Mouse (Mus musculus): ENCODE data around the gene Ube2q1. TPM values are rescaled to one million over a fixed set of nuclear protein-coding genes. Genes with fewer than 3 reads are reported as not detected.

Gene Ube2q1
- polyA plus RNA-seq, 2 experiments: 24.0 to 47.0 TPM

DNA sequence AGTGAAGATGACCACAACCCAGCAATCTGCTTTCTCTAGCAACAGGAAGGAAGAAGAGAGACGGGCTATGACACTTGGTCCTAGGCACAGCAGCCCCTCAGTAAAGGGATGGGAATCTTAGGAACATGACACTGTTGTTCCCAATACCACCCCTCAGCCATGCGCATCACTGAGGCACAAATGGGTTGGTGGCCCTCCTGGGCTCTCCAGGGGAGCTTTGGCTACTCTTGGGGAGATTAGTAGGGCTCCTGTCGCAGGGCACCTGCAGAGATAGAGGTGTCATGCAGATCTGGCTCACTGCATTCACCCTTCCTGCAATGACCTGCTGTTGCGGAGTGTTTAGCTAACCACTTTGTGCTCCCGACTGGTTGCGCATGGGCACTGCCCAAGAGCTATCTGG, 12.9 kb downstream of the Ube2q1 start:
- Histone ChIP-seq H3K27me3 (ENCODE audit: control insufficient read depth, insufficient read depth, low read length) (no peaks in the 10 kb centered on the region), H3K4me2 (replicated peaks; ENCODE audit: low read depth, low read length, severe bottlenecking) (no peak overlapping the region), H3K9me3 (ENCODE audit: control insufficient read depth, low read length) (no peaks in the 10 kb centered on the region), H3K27ac (replicated peaks; ENCODE audit: low read depth, low read length) (no peak overlapping the region), H3K9ac (ENCODE audit: low read depth, low read length, severe bottlenecking) (no peak overlapping the region), H3K4me3 (replicated peaks; ENCODE audit: low read length) (no peak overlapping the region), H3K4me1 (ENCODE audit: control insufficient read depth, insufficient read depth, low read length) (no peaks in the 10 kb centered on the region), H3K36me3 (ENCODE audit: control insufficient read depth, insufficient read depth, low read length) (peaks cover 24% of the 10 kb centered on the region)
- no peak for TF ChIP-seq POLR2A (IDR thresholded peaks at IDR 0.05; ENCODE audit: borderline replicate concordance, extremely low read depth, insufficient read depth, insufficient read length)
- no peak for ATAC-seq (ENCODE audit: low FRiP score, low read depth)
- 74% methylated on average over 6 of the region's 6 CpGs for WGBS
- DNase-seq (ENCODE audit: low spot score): no peak

DNA sequence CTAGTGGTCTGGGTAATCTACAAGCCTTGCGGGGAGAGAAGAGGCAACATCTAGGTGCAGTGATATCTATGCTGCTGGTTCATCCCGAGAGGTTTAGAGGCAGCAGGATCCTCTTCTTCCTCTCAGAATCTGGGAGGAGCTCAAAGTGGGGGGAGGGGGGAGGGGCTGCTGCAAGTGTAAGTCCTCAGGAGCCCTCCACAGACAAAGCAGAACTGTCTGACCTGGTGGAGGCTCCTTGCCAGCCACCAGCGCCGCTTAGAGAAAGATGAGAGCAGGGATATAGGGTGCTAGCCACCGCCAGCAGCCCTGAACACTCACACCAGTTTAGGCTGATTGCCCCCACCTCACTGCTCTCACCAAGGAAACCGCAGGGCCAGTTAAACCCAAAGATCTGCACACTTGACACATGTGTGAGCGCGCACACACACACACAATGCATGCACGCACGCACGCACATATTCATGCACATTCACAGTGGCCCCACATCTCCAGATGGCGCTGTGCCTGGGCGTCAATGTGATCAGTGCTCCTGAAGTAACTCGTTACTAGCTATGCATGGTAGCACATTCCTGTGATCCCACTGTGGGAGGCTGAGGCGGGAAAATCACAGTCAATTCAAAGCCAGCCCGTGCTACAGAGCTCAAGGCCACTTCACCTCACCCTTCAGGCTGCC, 15.4 kb downstream of the Ube2q1 start:
- H3K4me2 ChIP-seq (replicated peaks; ENCODE audit: low read depth, low read length, severe bottlenecking): no peak overlapping the region
- H3K4me3 ChIP-seq (replicated peaks; ENCODE audit: low read length): no peak overlapping the region
- H3K27ac ChIP-seq (replicated peaks; ENCODE audit: low read depth, low read length): no peak overlapping the region
- no peak for TF ChIP-seq POLR2A (IDR thresholded peaks at IDR 0.05; ENCODE audit: borderline replicate concordance, extremely low read depth, insufficient read depth, insufficient read length)
- no peaks in the 10 kb centered on the region for H3K27me3 ChIP-seq (ENCODE audit: control insufficient read depth, insufficient read depth, low read length)
- ATAC-seq (ENCODE audit: low FRiP score, low read depth) (no peak), DNase-seq (ENCODE audit: low spot score) (no peak)
- H3K9me3 ChIP-seq (ENCODE audit: control insufficient read depth, low read length): no peaks in the 10 kb centered on the region
- WGBS: 73% methylated on average over 16 of the region's 16 CpGs
- H3K36me3 ChIP-seq (ENCODE audit: control insufficient read depth, insufficient read depth, low read length): no peaks in the 10 kb centered on the region
- H3K4me1 ChIP-seq (ENCODE audit: control insufficient read depth, insufficient read depth, low read length): no peaks in the 10 kb centered on the region
- H3K9ac ChIP-seq (ENCODE audit: low read depth, low read length, severe bottlenecking): no peak overlapping the region

DNA sequence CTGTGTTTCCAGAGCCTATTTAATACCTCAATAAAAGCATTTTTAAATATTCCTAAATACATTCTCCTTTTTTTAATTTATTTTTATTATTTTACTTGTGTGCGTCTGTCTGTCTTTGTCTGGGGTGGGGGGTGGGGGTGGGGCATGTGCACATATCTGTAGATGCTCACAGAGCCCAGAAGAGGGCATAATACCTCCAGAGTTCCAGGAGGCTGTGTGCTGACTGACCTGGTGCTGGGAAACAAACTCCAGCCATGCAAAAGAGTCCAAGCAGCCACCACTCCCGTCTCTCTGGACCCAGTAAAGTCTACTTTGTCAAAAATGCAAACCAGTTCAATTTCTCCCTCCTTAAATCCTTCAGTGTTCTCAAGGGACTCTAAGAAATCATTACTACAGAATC, 21.2 kb downstream of the Ube2q1 start:
- no peaks in the 10 kb centered on the region for H3K27me3 ChIP-seq (ENCODE audit: control insufficient read depth, insufficient read depth, low read length)
- no peak overlapping the region for H3K4me2 ChIP-seq (replicated peaks; ENCODE audit: low read depth, low read length, severe bottlenecking)
- H3K9ac ChIP-seq (ENCODE audit: low read depth, low read length, severe bottlenecking): no peak overlapping the region
- no peak overlapping the region for H3K27ac ChIP-seq (replicated peaks; ENCODE audit: low read depth, low read length)
- no peaks in the 10 kb centered on the region for H3K36me3 ChIP-seq (ENCODE audit: control insufficient read depth, insufficient read depth, low read length)
- no peaks in the 10 kb centered on the region for H3K9me3 ChIP-seq (ENCODE audit: control insufficient read depth, low read length)
- no peak for ATAC-seq (ENCODE audit: low FRiP score, low read depth)
- no peaks in the 10 kb centered on the region for H3K4me1 ChIP-seq (ENCODE audit: control insufficient read depth, insufficient read depth, low read length)
- 59% methylated on average over 2 of the region's 2 CpGs for WGBS
- no peak overlapping the region for H3K4me3 ChIP-seq (replicated peaks; ENCODE audit: low read length)
- TF ChIP-seq POLR2A (IDR thresholded peaks at IDR 0.05; ENCODE audit: borderline replicate concordance, extremely low read depth, insufficient read depth, insufficient read length): no peak
- DNase-seq (ENCODE audit: low spot score): no peak

DNA sequence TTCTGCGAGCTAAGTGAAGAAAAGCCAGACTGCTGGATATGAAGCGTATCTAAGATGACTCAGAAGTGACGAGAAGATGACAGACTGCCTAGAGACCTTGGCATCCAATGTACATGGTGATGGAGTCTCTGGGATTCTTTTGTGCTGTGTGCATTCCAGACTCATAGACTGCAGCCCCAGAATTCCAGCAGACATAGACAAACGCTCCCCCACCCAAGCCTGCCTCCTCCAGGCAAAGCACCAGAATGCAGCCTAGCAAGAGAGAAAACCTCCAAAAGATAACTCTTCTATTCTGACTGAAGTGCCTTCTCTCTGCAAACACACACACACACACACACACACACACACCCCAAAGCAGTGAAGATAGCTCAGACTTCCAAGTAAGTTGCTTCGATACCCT, 22.3 kb downstream of the Ube2q1 start:
- Histone ChIP-seq H3K36me3 (ENCODE audit: control insufficient read depth, insufficient read depth, low read length) (no peaks in the 10 kb centered on the region), H3K9me3 (ENCODE audit: control insufficient read depth, low read length) (no peaks in the 10 kb centered on the region), H3K27me3 (ENCODE audit: control insufficient read depth, insufficient read depth, low read length) (no peaks in the 10 kb centered on the region), H3K9ac (ENCODE audit: low read depth, low read length, severe bottlenecking) (no peak overlapping the region), H3K4me1 (ENCODE audit: control insufficient read depth, insufficient read depth, low read length) (no peaks in the 10 kb centered on the region), H3K4me3 (replicated peaks; ENCODE audit: low read length) (no peak overlapping the region), H3K4me2 (replicated peaks; ENCODE audit: low read depth, low read length, severe bottlenecking) (no peak overlapping the region), H3K27ac (replicated peaks; ENCODE audit: low read depth, low read length) (no peak overlapping the region)
- 87% methylated on average over 5 of the region's 5 CpGs for WGBS
- TF ChIP-seq POLR2A (IDR thresholded peaks at IDR 0.05; ENCODE audit: borderline replicate concordance, extremely low read depth, insufficient read depth, insufficient read length): no peak
- ATAC-seq (ENCODE audit: low FRiP score, low read depth): no peak
- DNase-seq (ENCODE audit: low spot score): no peak

DNA sequence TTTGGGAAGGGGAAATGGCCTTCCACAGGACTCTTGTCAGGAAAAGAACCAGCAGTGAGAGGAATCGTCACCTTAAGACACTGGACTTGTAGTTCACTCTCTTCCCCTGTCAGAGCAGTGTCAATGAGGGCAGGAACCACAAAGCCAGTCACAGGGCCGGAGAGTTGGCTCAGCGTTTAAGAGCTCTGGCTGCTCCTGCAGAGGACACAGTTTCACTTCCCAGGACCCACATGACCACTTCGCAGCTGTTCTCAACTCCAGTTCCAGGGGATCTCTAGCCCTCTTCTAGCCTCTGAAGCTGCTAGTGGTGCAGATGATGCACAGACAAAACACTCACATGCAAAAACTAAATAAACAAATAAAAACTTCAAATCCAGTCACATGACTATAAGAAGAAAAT, 22.9 kb downstream of the Ube2q1 start:
- H3K4me1 ChIP-seq (ENCODE audit: control insufficient read depth, insufficient read depth, low read length): no peaks in the 10 kb centered on the region
- no peak for ATAC-seq (ENCODE audit: low FRiP score, low read depth)
- no peak for DNase-seq (ENCODE audit: low spot score)
- no peak for TF ChIP-seq POLR2A (IDR thresholded peaks at IDR 0.05; ENCODE audit: borderline replicate concordance, extremely low read depth, insufficient read depth, insufficient read length)
- H3K4me3 ChIP-seq (replicated peaks; ENCODE audit: low read length): no peak overlapping the region
- H3K27me3 ChIP-seq (ENCODE audit: control insufficient read depth, insufficient read depth, low read length): no peaks in the 10 kb centered on the region
- H3K9me3 ChIP-seq (ENCODE audit: control insufficient read depth, low read length): no peaks in the 10 kb centered on the region
- H3K9ac ChIP-seq (ENCODE audit: low read depth, low read length, severe bottlenecking): no peak overlapping the region
- 35% methylated on average over 4 of the region's 4 CpGs for WGBS
- no peak overlapping the region for H3K27ac ChIP-seq (replicated peaks; ENCODE audit: low read depth, low read length)
- no peaks in the 10 kb centered on the region for H3K36me3 ChIP-seq (ENCODE audit: control insufficient read depth, insufficient read depth, low read length)
- H3K4me2 ChIP-seq (replicated peaks; ENCODE audit: low read depth, low read length, severe bottlenecking): no peak overlapping the region

All from limb, embryonic 14.5 days (tissue).